Mouse (Mus musculus) forebrain, embryonic 15.5 days (tissue): ENCODE measurements around the gene Ypel3. TPM values are rescaled to one million over a fixed set of nuclear protein-coding genes. Genes with fewer than 3 reads are reported as not detected.

Experiments
- ATAC-seq: fragments of 200-750 bp; cut with Nextera tagmentation; replicated peaks from 2 replicates; pipeline ENCODE4 v1.8.0; 2017; ENCODE audit warnings: mild to moderate bottlenecking, moderate TSS enrichment, moderate library complexity
- H3K27ac ChIP-seq: fragments of 300-500 bp; sonication (generic); replicated peaks from 2 replicates; pipeline ENCODE4 v1.5.1; 2015; ENCODE audit warnings: mild to moderate bottlenecking, inconsistent platforms
- H3K27me3 ChIP-seq: fragments of 300-500 bp; sonication (generic); 2 replicates; pipeline ENCODE4 v1.6.1; 2015; ENCODE audit warnings: inconsistent platforms
- H3K36me3 ChIP-seq: fragments of 300-500 bp; sonication (generic); 2 replicates; pipeline ENCODE4 v1.6.1; 2015; ENCODE audit warnings: mild to moderate bottlenecking, inconsistent platforms
- H3K4me1 ChIP-seq: fragments of 300-500 bp; sonication (generic); 2 replicates; pipeline ENCODE4 v1.6.1; 2015; ENCODE audit warnings: inconsistent platforms
- H3K4me2 ChIP-seq: fragments of 300-500 bp; sonication (generic); replicated peaks from 2 replicates; pipeline ENCODE4 v1.6.1; 2015; ENCODE audit warnings: mild to moderate bottlenecking, inconsistent platforms
- H3K4me3 ChIP-seq: fragments of 300-500 bp; sonication (generic); 2 replicates; pipeline ENCODE4 v1.5.1; 2015; ENCODE audit warnings: mild to moderate bottlenecking, inconsistent platforms
- H3K9ac ChIP-seq: fragments of 300-500 bp; sonication (generic); replicated peaks from 2 replicates; pipeline ENCODE4 v1.6.1; 2015; ENCODE audit warnings: mild to moderate bottlenecking, inconsistent platforms
- H3K9me3 ChIP-seq: fragments of 300-500 bp; sonication (generic); 2 replicates; pipeline ENCODE4 v1.6.1; 2016; ENCODE audit warnings: inconsistent platforms
- WGBS: fragments of 180-500 bp; shearing (Covaris S2); methylation state at CpG from one replicate; pipeline ENCODE4 v1.1.7; 2015; ENCODE audit warnings: mixed read lengths; 5-methylcytosine and 5-hydroxymethylcytosine counted together
- polyA plus RNA-seq: library from polyadenylated mRNA; unstranded; fragments of >200 nt; fragmentation: Nextera tagmentation; extraction: Ambion mirVana; gene quantifications from 2 replicates; pipeline ENCODE4 v1.2.1, GENCODE M21; 2015

The Ypel3 gene
- polyA plus RNA-seq, 1 experiment from 2014 or later, result 207 TPM

GRCm38 (mm10) chr7:126797411-126798126 lies 20.8 kb downstream of the Ypel3 start, which contains the start of gene Fam57b:
Gene Fam57b (plus strand): TSS chr7:126797668.
- Histone ChIP-seq H3K9me3 (no peaks in the 10 kb centered on the region), H3K36me3 (peaks cover 28% of the 10 kb centered on the region), H3K27ac (peak within 1 kb of the TSS; percentile 93), H3K4me2 (peak within 1 kb of the TSS; percentile 88), H3K4me1 (peaks cover 44% of the 10 kb centered on the region), H3K4me3 (peak within 1 kb of the TSS; percentile 58), H3K9ac (peak within 1 kb of the TSS; percentile 66), H3K27me3 (no peaks in the 10 kb centered on the region)
- WGBS, result 25% methylated on average over 21 of the region's 21 CpGs
- ATAC-seq, result no peak

GRCm38 (mm10) chr7:126798127-126799049 lies 21.6 kb downstream of the Ypel3 start:
- H3K27me3 ChIP-seq, result no peaks in the 10 kb centered on the region
- WGBS, result under 1% methylated on average over 40 of the region's 40 CpGs
- H3K9ac ChIP-seq, result peak overlapping the region; percentile 66
- H3K4me2 ChIP-seq, result peak overlapping the region; percentile 88
- peaks cover 28% of the 10 kb centered on the region for H3K36me3 ChIP-seq
- no peak for ATAC-seq
- peak overlapping the region; percentile 58 for H3K4me3 ChIP-seq
- H3K9me3 ChIP-seq, result no peaks in the 10 kb centered on the region
- peaks cover 37% of the 10 kb centered on the region for H3K4me1 ChIP-seq
- H3K27ac ChIP-seq, result peak overlapping the region; percentile 93

- H3K9ac ChIP-seq, result peak overlapping the region; percentile 72
- H3K9me3 ChIP-seq, result no peaks in the 10 kb centered on the region
- H3K4me2 ChIP-seq, result peak overlapping the region; percentile 88
- H3K27ac ChIP-seq, result peak overlapping the region; percentile 93
- peaks cover 28% of the 10 kb centered on the region for H3K36me3 ChIP-seq
- ATAC-seq, result peak; percentile 97
- H3K27me3 ChIP-seq, result no peaks in the 10 kb centered on the region
- peaks cover 37% of the 10 kb centered on the region for H3K4me1 ChIP-seq
- H3K4me3 ChIP-seq, result peak overlapping the region; percentile 58
- WGBS, result 1% methylated on average over 32 of the region's 36 CpGs
Measured at GRCm38 (mm10) chr7:126799050-126799467, 22.3 kb downstream of the Ypel3 start.

- Histone ChIP-seq H3K9me3 (no peaks in the 10 kb centered on the region), H3K27ac (peak overlapping the region; percentile 93), H3K4me1 (peaks cover 37% of the 10 kb centered on the region), H3K9ac (peak overlapping the region; percentile 72), H3K4me2 (peak overlapping the region; percentile 88), H3K27me3 (no peaks in the 10 kb centered on the region), H3K4me3 (peak overlapping the region; percentile 58), H3K36me3 (peaks cover 24% of the 10 kb centered on the region)
- peak; percentile 92 for ATAC-seq
- 1% methylated on average over 37 of the region's 38 CpGs for WGBS
Measured at GRCm38 (mm10) chr7:126799468-126800268, 22.9 kb downstream of the Ypel3 start.

GRCm38 (mm10) chr7:126800269-126801056 lies 23.7 kb downstream of the Ypel3 start:
- Histone ChIP-seq H3K4me1 (peaks cover 37% of the 10 kb centered on the region), H3K27me3 (no peaks in the 10 kb centered on the region), H3K9ac (peak overlapping the region; percentile 72), H3K36me3 (peaks cover 20% of the 10 kb centered on the region; the same call in 1 of the 2 replicates), H3K27ac (peak overlapping the region; percentile 93), H3K9me3 (no peaks in the 10 kb centered on the region), H3K4me2 (peak overlapping the region; percentile 88), H3K4me3 (peak overlapping the region; percentile 58)
- ATAC-seq, result no peak
- WGBS, result 29% methylated on average over 5 of the region's 5 CpGs

GRCm38 (mm10) chr7:126801057-126801422 lies 24.3 kb downstream of the Ypel3 start:
- ATAC-seq, result no peak
- no peak overlapping the region for H3K9ac ChIP-seq
- no peaks in the 10 kb centered on the region for H3K9me3 ChIP-seq
- no peak overlapping the region for H3K4me2 ChIP-seq
- no peaks in the 10 kb centered on the region for H3K27me3 ChIP-seq
- whole genome bisulfite sequencing, result 95% methylated on average over 16 of the region's 16 CpGs
- no peak overlapping the region for H3K27ac ChIP-seq
- H3K36me3 ChIP-seq, result peaks cover 14% of the 10 kb centered on the region; the same call in 1 of the 2 replicates
- H3K4me3 ChIP-seq, result no peak overlapping the region
- peaks cover 36% of the 10 kb centered on the region for H3K4me1 ChIP-seq

- no peak for ATAC-seq
Measured at GRCm38 (mm10) chr7:126802134-126802889, 25.6 kb downstream of the Ypel3 start.

GRCm38 (mm10) chr7:126803181-126803580 lies 26.4 kb downstream of the Ypel3 start:
- WGBS, result 95% methylated on average over 6 of the region's 6 CpGs

More at GRCm38 (mm10) chr7:126802134-126802889, 25.6 kb downstream of the Ypel3 start:
- H3K9ac ChIP-seq, result no peak overlapping the region
- no peak overlapping the region for H3K4me2 ChIP-seq
- H3K27ac ChIP-seq, result no peak overlapping the region
- H3K4me1 ChIP-seq, result peaks cover 24% of the 10 kb centered on the region
- peaks cover 4% of the 10 kb centered on the region; the same call in 1 of the 2 replicates for H3K36me3 ChIP-seq
- WGBS, result 86% methylated on average over 11 of the region's 11 CpGs
- H3K9me3 ChIP-seq, result no peaks in the 10 kb centered on the region
- no peak overlapping the region for H3K4me3 ChIP-seq
- H3K27me3 ChIP-seq, result no peaks in the 10 kb centered on the region

GRCm38 (mm10) chr7:126803751-126804150 lies 27.0 kb downstream of the Ypel3 start:
- H3K9ac ChIP-seq, result no peak overlapping the region
- no peak for ATAC-seq

More at GRCm38 (mm10) chr7:126803181-126803580, 26.4 kb downstream of the Ypel3 start:
- no peak overlapping the region for H3K4me3 ChIP-seq
- ATAC-seq, result no peak
- H3K27me3 ChIP-seq, result no peaks in the 10 kb centered on the region
- no peaks in the 10 kb centered on the region for H3K9me3 ChIP-seq
- no peak overlapping the region for H3K27ac ChIP-seq
- no peak overlapping the region for H3K9ac ChIP-seq
- H3K4me2 ChIP-seq, result no peak overlapping the region
- peaks cover 24% of the 10 kb centered on the region for H3K4me1 ChIP-seq
- H3K36me3 ChIP-seq, result peaks cover 4% of the 10 kb centered on the region; the same call in 1 of the 2 replicates

GRCm38 (mm10) chr7:126806956-126807355 lies 30.2 kb downstream of the Ypel3 start:
- ATAC-seq, result no peak
- Histone ChIP-seq H3K4me1 (peaks cover 22% of the 10 kb centered on the region), H3K27ac (no peak overlapping the region), H3K27me3 (no peaks in the 10 kb centered on the region), H3K36me3 (peaks cover 4% of the 10 kb centered on the region; the same call in 1 of the 2 replicates), H3K9me3 (no peaks in the 10 kb centered on the region), H3K9ac (no peak overlapping the region), H3K4me2 (no peak overlapping the region), H3K4me3 (no peak overlapping the region)
- WGBS, result 75% methylated on average over 6 of the region's 6 CpGs

More at GRCm38 (mm10) chr7:126803751-126804150, 27.0 kb downstream of the Ypel3 start:
- H3K4me3 ChIP-seq, result no peak overlapping the region
- H3K27ac ChIP-seq, result no peak overlapping the region
- H3K36me3 ChIP-seq, result peaks cover 4% of the 10 kb centered on the region; the same call in 1 of the 2 replicates
- no peaks in the 10 kb centered on the region for H3K9me3 ChIP-seq
- no peak overlapping the region for H3K4me2 ChIP-seq
- H3K27me3 ChIP-seq, result no peaks in the 10 kb centered on the region
- peaks cover 26% of the 10 kb centered on the region for H3K4me1 ChIP-seq
